Mouse (Mus musculus) ES-E14 (cell line): ENCODE results near the gene Myt1l.

Experiments used
- CHD2 ChIP-seq: IDR thresholded peaks from 2 replicates; pipeline ENCODE4 v1.6.1; 2014; ENCODE audit warnings: mild to moderate bottlenecking, low read depth, low read length, inconsistent platforms
- HCFC1 ChIP-seq: IDR thresholded peaks from 2 replicates; pipeline ENCODE4 v1.6.1; 2012; ENCODE audit warnings: low read length, inconsistent platforms, borderline replicate concordance; ENCODE audit not compliant: insufficient read depth
- MAFK ChIP-seq: IDR thresholded peaks from 2 replicates; pipeline ENCODE4 v1.6.1; 2014; ENCODE audit warnings: mild to moderate bottlenecking, low read depth, low read length, inconsistent platforms; ENCODE audit not compliant: insufficient read depth
- ZC3H11A ChIP-seq: IDR thresholded peaks from 2 replicates; pipeline ENCODE4 v1.6.1; 2012; ENCODE audit warnings: low read depth, mild to moderate bottlenecking, inconsistent platforms, low read length, borderline replicate concordance
- ZNF384 ChIP-seq: IDR thresholded peaks from 2 replicates; pipeline ENCODE4 v1.6.1; 2012; ENCODE audit warnings: low read depth, low read length, inconsistent platforms

- no peak for TF ChIP-seq CHD2
- TF ChIP-seq HCFC1, result no peak
- no peak for TF ChIP-seq ZNF384
- TF ChIP-seq MAFK, result no peak
- no peak for TF ChIP-seq ZC3H11A
Observed at GRCm38 (mm10) chr12:29939261-29939671, 411.1 kb downstream of the Myt1l start.
